Mouse (Mus musculus) midbrain, embryonic 13.5 days (tissue): Measurements from ENCODE around the gene Vti1a. TPM values are rescaled to one million over a fixed set of nuclear protein-coding genes. Genes with fewer than 3 reads are reported as not detected.

Experiments used
- ATAC-seq: fragments of 200-750 bp; cut with Nextera tagmentation; 2 replicates; pipeline ENCODE4 v1.8.0; 2017; ENCODE audit warnings: mild to moderate bottlenecking, moderate TSS enrichment, moderate library complexity
- H3K27ac ChIP-seq: fragments of 300-500 bp; sonication (generic); 2 replicates; pipeline ENCODE4 v1.5.1; 2015; ENCODE audit warnings: inconsistent platforms, mild to moderate bottlenecking, moderate library complexity
- H3K27me3 ChIP-seq: fragments of 300-500 bp; sonication (generic); 2 replicates; pipeline ENCODE4 v1.6.1; 2015; ENCODE audit warnings: mild to moderate bottlenecking, inconsistent platforms
- H3K36me3 ChIP-seq: fragments of 300-500 bp; sonication (generic); 2 replicates; pipeline ENCODE4 v1.6.1; 2015; ENCODE audit warnings: mild to moderate bottlenecking, inconsistent platforms
- H3K4me1 ChIP-seq: fragments of 300-500 bp; sonication (generic); replicated peaks from 2 replicates; pipeline ENCODE4 v1.6.1; 2015; ENCODE audit warnings: inconsistent platforms
- H3K4me2 ChIP-seq: fragments of 300-500 bp; sonication (generic); replicated peaks from 2 replicates; pipeline ENCODE4 v1.6.1; 2015; ENCODE audit warnings: moderate library complexity, mild to moderate bottlenecking, inconsistent platforms
- H3K4me3 ChIP-seq: fragments of 300-500 bp; sonication (generic); replicated peaks from 2 replicates; pipeline ENCODE4 v1.5.1; 2015; ENCODE audit warnings: mild to moderate bottlenecking, inconsistent platforms
- H3K9ac ChIP-seq: fragments of 300-500 bp; sonication (generic); replicated peaks from 2 replicates; pipeline ENCODE4 v1.6.1; 2015; ENCODE audit warnings: mild to moderate bottlenecking, inconsistent platforms
- H3K9me3 ChIP-seq: fragments of 300-500 bp; sonication (generic); 2 replicates; pipeline ENCODE4 v1.6.1; 2016; ENCODE audit warnings: mild to moderate bottlenecking, inconsistent platforms
- WGBS: fragments of 180-500 bp; shearing (Covaris S2); methylation state at CpG from one replicate; pipeline ENCODE4 v1.1.7; 2015; 5-methylcytosine and 5-hydroxymethylcytosine counted together
- polyA plus RNA-seq: library from polyadenylated mRNA; unstranded; fragments of >200 nt; fragmentation: Nextera tagmentation; extraction: Ambion mirVana; gene quantifications from 2 replicates; pipeline ENCODE4 v1.2.1, GENCODE M21; 2015

The Vti1a gene
- polyA plus RNA-seq, 1 experiment from 2014 or later = 31.4 TPM

DNA sequence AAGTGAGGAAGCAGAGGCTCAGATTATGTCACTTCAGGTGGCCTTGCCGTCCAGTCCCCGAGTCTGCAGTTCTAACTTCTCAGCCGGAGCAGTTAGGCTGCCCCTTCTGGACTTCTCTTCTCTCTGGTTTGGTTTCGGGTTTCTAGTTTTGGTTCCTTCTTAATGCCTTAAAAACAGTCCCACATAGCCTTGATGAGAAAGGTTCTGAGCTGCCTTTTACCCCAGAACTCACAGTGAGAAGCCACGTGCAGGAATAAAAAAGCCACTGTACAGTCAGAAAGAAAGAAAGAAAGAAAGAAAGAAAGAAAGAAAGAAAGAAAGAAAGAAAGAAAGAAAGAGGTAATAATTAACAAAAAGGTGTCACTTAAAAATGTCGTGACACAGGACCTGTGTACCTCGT, 236.8 kb downstream of the Vti1a start:
- Histone ChIP-seq H3K4me3 (no peak overlapping the region), H3K9ac (no peak overlapping the region), H3K9me3 (no peaks in the 10 kb centered on the region), H3K27ac (no peak overlapping the region), H3K4me1 (peaks cover 22% of the 10 kb centered on the region), H3K27me3 (peaks cover 55% of the 10 kb centered on the region), H3K36me3 (no peaks in the 10 kb centered on the region), H3K4me2 (no peak overlapping the region)
- 64% methylated on average over 7 of the region's 7 CpGs for WGBS
- no peak for ATAC-seq

DNA sequence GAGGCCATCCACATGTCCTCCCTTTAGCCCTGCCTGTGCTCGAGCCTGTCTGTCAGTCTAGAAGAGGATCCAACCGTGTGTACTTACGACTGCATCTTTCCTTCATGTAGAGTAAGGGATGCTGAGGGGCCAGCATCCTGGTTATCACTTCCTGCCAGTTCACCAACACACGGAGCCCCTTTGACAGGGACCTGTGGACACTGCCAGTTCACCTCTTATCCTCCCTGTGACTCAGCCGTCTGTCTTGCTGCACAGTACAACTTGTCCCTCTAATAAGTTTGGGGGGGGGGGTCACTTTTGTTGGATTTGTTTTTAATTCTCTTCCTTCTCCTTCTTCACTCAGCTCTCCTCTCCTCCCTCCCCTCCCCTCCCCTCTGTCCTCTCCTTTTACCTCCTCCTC, 238.2 kb downstream of the Vti1a start:
- no peak overlapping the region for H3K4me3 ChIP-seq
- ATAC-seq = no peak
- H3K9me3 ChIP-seq = no peaks in the 10 kb centered on the region
- no peak overlapping the region for H3K27ac ChIP-seq
- H3K27me3 ChIP-seq = peaks cover 44% of the 10 kb centered on the region
- H3K4me2 ChIP-seq = no peak overlapping the region
- no peaks in the 10 kb centered on the region for H3K36me3 ChIP-seq
- peaks cover 22% of the 10 kb centered on the region for H3K4me1 ChIP-seq
- no peak overlapping the region for H3K9ac ChIP-seq
- 45% methylated on average over 5 of the region's 5 CpGs for WGBS

- WGBS = 60% methylated on average over 9 of the region's 9 CpGs
- no peak overlapping the region for H3K4me3 ChIP-seq
- H3K4me1 ChIP-seq = peaks cover 22% of the 10 kb centered on the region
- H3K4me2 ChIP-seq = no peak overlapping the region
- peaks cover 48% of the 10 kb centered on the region for H3K27me3 ChIP-seq
- H3K9me3 ChIP-seq = no peaks in the 10 kb centered on the region
- no peaks in the 10 kb centered on the region for H3K36me3 ChIP-seq
- H3K9ac ChIP-seq = no peak overlapping the region
- no peak overlapping the region for H3K27ac ChIP-seq
- no peak for ATAC-seq
Observed at GRCm38 (mm10) chr19:55554703-55555102, 238.6 kb downstream of the Vti1a start.

DNA sequence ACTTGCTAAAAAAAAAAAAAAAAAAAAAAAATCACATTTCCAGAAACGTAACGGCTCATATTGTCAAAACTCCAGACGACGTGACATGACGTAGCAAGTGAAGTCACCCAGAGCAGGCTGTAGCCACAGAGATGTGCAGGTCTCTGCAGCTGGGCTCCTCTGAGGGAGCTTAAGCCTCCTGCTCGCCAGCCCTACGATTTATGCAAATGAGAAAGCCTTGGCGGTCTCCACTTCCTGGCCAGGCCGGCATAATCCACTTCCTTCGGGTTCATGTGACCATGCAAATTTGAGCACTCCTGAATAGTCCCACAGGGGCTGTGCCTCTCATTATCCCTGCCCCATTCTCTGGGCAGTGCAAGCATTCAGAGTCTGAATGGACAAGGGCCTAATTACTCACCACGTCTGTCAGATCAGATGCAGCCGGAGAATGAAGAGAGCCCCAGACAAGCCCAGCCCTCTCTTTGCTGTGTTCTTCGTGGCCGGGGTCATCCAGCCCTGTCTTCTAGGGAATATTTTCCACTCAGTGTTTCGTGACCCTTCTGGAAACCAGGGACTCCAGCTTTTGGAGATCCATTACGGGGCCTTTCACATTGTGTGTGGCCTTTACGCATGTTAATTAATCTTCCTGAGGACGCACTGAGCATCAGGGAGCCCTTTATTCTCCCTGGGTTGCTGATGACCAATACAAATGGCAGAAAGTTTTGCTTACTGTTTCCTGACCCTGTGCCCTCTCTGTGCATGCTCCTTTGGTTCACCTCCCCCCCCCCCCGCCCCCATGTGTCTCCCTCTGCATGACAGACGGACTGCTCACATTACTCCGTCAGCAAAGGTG, 240.3 kb downstream of the Vti1a start:
- Histone ChIP-seq H3K4me3 (0 out of 2 replicates have a peak overlapping the region, but pooled peaks have one; percentile 4), H3K4me2 (peak overlapping the region; percentile 31), H3K36me3 (no peaks in the 10 kb centered on the region), H3K27ac (peak overlapping the region; percentile 74), H3K27me3 (peaks cover 45% of the 10 kb centered on the region), H3K4me1 (peaks cover 22% of the 10 kb centered on the region), H3K9ac (no peak overlapping the region), H3K9me3 (no peaks in the 10 kb centered on the region)
- 3% methylated on average over 21 of the region's 21 CpGs for WGBS
- ATAC-seq = peak; percentile 99

- Histone ChIP-seq H3K4me3 (no peak overlapping the region), H3K27ac (no peak overlapping the region), H3K9ac (no peak overlapping the region), H3K36me3 (no peaks in the 10 kb centered on the region), H3K4me1 (peaks cover 33% of the 10 kb centered on the region), H3K27me3 (peaks cover 44% of the 10 kb centered on the region), H3K9me3 (no peaks in the 10 kb centered on the region), H3K4me2 (no peak overlapping the region)
- no peak for ATAC-seq
- WGBS = 89% methylated on average over 12 of the region's 12 CpGs
Observed at GRCm38 (mm10) chr19:55559331-55559730, 243.2 kb downstream of the Vti1a start.

DNA sequence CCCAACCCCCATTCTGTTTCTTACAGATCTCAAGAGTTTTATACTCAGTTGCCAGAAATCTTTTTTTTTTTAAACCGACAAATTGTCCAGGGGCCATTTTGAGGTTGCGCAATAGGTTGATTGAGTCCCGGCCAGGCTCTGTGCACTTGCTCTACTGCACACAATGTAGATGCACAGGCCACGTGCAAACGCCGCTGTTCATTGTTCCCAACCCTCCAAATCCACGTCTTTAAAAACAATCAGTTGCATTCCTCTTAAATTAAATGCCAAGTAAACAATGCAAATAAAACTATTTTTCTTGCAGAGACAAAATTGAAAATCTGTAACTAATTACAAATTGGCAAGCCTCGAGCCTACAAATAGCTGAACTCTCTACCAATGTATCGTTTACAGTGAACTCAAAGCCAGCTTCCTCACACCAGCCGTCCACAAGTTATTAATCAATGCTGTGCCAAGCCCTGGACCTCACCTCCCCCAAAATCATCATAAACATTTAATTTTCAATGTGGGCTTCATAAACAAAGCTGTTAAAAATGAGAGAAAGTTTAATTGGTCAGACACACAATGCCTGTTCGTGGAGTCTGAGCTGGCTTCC, 244.1 kb downstream of the Vti1a start:
- Histone ChIP-seq H3K27me3 (peaks cover 40% of the 10 kb centered on the region), H3K4me2 (no peak overlapping the region), H3K9ac (no peak overlapping the region), H3K4me1 (peaks cover 30% of the 10 kb centered on the region), H3K27ac (no peak overlapping the region), H3K9me3 (no peaks in the 10 kb centered on the region), H3K36me3 (no peaks in the 10 kb centered on the region), H3K4me3 (no peak overlapping the region)
- ATAC-seq = no peak
- 86% methylated on average over 11 of the region's 11 CpGs for WGBS

DNA sequence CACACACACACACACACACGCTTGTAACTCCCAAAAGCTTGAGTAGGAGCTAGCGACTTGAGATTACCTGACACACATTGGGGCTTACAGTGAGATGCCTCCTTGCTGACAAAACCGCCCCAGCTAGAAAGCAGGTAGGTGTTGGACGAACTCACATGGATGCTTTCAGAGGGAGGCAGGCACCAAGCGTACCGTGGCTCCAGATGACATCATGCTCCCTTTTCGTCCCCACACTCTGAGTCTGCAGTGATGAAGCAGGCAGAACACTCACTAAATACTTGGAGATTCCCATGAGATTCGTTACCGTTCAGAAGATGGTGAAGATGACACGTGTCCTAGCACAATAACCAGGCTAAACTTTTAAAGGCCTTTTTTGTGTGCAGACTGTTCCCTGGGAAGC, 245.4 kb downstream of the Vti1a start:
- WGBS = 87% methylated on average over 10 of the region's 10 CpGs
- Histone ChIP-seq H3K9me3 (no peaks in the 10 kb centered on the region), H3K27me3 (peaks cover 41% of the 10 kb centered on the region), H3K9ac (no peak overlapping the region), H3K36me3 (no peaks in the 10 kb centered on the region), H3K4me3 (no peak overlapping the region), H3K27ac (no peak overlapping the region), H3K4me2 (no peak overlapping the region), H3K4me1 (peaks cover 17% of the 10 kb centered on the region)
- ATAC-seq = no peak

GRCm38 (mm10) chr19:55562487-55563147, 246.5 kb downstream of the Vti1a start:
- Histone ChIP-seq H3K9me3 (no peaks in the 10 kb centered on the region), H3K36me3 (no peaks in the 10 kb centered on the region), H3K27me3 (peaks cover 41% of the 10 kb centered on the region), H3K27ac (no peak overlapping the region), H3K4me1 (peaks cover 12% of the 10 kb centered on the region), H3K4me2 (no peak overlapping the region), H3K9ac (no peak overlapping the region), H3K4me3 (no peak overlapping the region)
- ATAC-seq = no peak
- 77% methylated on average over 14 of the region's 14 CpGs for WGBS

DNA sequence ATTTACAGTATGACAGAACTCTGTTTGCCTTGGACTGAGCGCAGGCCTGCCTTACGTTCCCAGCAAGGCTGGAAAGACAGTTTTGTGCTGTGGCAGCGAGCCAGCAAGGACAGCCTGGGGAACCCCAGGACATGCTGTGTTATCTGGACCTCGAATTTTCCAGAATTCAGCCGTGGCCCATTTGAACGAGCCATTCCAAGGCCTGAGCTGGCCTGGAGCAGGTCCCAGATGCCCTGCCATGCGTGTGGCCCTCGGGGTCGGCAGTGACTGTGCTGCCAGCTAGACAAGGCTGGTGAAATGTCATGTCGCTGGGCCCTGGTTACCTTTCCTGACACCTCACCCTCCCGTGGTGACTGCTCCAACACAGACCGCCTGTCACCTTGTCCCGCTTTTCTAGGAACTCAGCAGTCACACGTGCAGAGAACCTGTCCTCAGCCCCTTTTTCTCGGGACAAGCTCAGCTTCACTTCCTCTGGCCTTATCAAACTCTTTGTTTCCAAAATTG, 247.1 kb downstream of the Vti1a start:
- Histone ChIP-seq H3K4me3 (no peak overlapping the region), H3K27me3 (peaks cover 41% of the 10 kb centered on the region), H3K9me3 (no peaks in the 10 kb centered on the region), H3K4me1 (peaks cover 12% of the 10 kb centered on the region), H3K4me2 (no peak overlapping the region), H3K27ac (no peak overlapping the region), H3K9ac (no peak overlapping the region), H3K36me3 (no peaks in the 10 kb centered on the region)
- no peak for ATAC-seq
- WGBS = 82% methylated on average over 15 of the region's 15 CpGs

GRCm38 (mm10) chr19:55564104-55564938, 248.2 kb downstream of the Vti1a start:
- Histone ChIP-seq H3K36me3 (no peaks in the 10 kb centered on the region), H3K9ac (no peak overlapping the region), H3K4me1 (peaks cover 12% of the 10 kb centered on the region), H3K9me3 (no peaks in the 10 kb centered on the region), H3K4me3 (no peak overlapping the region), H3K27me3 (peaks cover 39% of the 10 kb centered on the region), H3K4me2 (no peak overlapping the region), H3K27ac (no peak overlapping the region)
- WGBS = 79% methylated on average over 13 of the region's 13 CpGs
- ATAC-seq = no peak

GRCm38 (mm10) chr19:55565111-55565510, 249.0 kb downstream of the Vti1a start:
- Histone ChIP-seq H3K9me3 (no peaks in the 10 kb centered on the region), H3K4me3 (no peak overlapping the region), H3K27ac (no peak overlapping the region), H3K4me1 (peaks cover 12% of the 10 kb centered on the region), H3K9ac (no peak overlapping the region), H3K4me2 (no peak overlapping the region), H3K27me3 (peaks cover 32% of the 10 kb centered on the region), H3K36me3 (no peaks in the 10 kb centered on the region)
- 94% methylated on average over 11 of the region's 11 CpGs for WGBS
- no peak for ATAC-seq
